Mouse (Mus musculus) right cerebral cortex, postnatal 36 days (tissue): ENCODE data around the gene Pou2f2.
"Not testable (repeated sequence)": the region's sequence is repeated elsewhere in the genome, so short reads cannot be mapped to it uniquely, and the experiment has no call there.

Experiments used
- DNase-seq, 2 experiments: peaks; one replicate each; pipeline ENCODE4 v3.0.0; 2022; ENCODE audit warnings: low spot score in 2 of 2, mixed read lengths in 1 of 2

The Pou2f2 gene

DNA sequence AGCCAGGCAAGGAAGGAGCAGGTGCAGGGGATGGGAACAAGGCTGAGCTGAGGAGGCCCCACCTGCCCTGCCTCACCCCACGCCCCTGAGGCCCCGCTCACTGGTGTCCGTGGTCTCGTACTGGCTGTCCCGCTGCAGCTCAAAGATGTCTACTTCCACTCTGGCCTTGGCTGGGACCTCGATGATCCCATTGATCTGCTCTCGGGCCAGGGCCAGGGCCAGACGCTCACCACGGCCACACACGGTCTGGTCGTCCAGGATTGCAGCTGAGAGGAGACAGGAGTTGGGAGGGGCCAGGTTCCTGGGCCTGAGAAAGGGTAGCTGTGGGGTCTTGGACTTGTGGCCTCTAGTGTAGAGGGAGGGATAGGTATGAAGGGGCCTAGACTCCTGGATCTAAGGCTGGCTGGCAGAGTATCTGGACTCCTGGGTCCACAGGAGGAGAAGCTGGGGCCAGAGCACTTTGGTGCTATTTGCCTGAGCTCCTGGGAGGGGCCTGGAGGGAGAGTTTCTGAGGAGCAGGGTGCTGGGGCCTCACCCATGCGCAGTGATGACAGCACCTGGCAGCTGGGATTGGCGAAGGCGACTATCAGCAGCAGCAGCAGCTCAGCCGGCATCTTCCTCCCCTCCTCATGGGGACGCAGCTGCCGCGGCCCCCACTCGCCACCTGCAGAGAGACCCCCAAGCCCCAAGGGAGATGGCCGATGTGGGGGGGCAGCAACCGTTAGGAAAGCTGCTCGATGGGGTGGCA, 111.4 kb downstream of the Pou2f2 start:
- no peak for DNase-seq

DNA sequence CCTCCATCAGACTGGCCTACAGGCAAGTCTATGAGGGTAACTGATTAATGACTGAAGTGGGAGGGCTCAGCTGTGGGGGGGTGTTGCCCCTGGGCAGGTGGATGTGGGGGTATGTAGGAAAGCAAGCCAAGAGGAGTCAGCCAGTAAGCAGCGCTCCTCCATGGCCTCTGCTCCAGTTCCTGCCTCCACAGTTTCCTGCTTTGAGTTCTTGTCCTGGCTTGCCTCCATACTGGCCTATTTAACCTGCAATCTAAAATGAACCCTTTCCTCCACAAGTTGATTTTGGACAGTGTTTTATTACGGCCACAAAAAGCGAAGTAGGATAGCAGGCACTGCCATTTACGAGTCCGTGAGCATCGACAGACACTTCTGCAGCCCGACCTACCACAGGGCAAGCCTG, 112.2 kb downstream of the Pou2f2 start:
- no peak for DNase-seq

- peak; percentile 65 to 76 for DNase-seq
These were observed 115.6 kb downstream of the Pou2f2 start for GRCm38 (mm10) chr7:25063900-25064299.

- DNase-seq, result no peak
These were observed 116.2 kb downstream of the Pou2f2 start for GRCm38 (mm10) chr7:25063346-25063745.

DNA sequence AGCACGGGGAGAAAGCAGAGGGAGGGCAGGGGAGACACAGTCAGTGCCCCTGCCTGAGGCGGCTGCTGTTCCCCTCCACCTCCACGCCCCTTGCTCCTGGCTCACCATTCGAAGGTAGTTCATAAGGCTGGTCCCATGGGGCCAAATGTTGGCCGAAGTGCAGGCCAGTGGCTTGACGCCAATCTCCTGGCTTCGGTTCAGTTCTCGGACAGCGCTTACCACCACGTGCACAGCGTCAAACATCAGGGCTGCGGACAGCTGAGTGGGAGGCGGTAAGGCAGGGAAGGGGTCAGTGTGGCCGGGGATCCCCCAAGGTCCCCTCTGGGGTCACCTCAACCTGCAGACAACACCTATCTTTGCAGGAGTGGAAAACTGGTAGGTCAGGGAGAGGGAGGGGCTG, 120.7 kb downstream of the Pou2f2 start:
- no peak for DNase-seq

DNA sequence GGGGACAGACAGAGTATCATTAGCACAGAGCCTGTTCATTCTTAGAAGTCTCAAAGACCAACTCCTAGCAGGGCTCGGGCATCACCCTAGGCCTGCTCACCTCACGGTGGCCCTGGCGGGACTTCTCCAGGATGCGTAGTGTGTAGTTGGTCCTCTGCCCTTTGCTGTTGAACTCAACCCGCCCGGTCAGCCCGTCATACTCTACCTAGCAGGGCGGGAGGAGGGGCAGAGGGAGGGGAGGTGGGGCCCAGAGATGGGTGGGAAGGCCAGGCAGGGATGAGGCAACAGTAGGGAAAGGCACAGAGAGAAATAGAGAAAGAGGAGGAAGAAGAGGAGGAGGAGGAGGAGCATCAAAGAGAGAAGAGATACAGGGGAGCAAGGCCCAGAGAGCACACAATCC, 121.1 kb downstream of the Pou2f2 start:
- DNase-seq, result no peak

- no peak for DNase-seq
These were observed 121.6 kb downstream of the Pou2f2 start for GRCm38 (mm10) chr7:25057888-25058287.

GRCm38 (mm10) chr7:25056951-25057350, 122.6 kb downstream of the Pou2f2 start:
- no peak for DNase-seq

DNA sequence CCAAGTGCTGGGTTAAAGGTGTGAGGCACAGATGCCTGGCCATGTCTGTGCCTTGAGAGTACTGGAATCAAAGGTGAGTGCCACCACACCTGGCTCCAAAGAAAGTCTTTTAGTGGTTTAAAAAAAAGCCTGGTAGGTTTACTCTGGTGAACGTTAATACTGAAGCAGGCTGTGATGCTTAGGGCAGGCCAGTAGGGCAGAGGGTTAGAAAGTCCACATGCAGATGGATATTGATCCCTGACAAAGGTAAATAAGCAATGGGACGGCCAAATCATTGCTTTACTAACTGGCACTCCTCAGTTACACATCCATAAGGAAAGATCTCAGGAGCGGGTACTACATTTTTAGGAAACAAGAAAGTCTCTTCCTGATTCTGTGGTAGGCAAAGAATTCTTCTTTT, 126.9 kb downstream of the Pou2f2 start:
- no peak for DNase-seq

DNA sequence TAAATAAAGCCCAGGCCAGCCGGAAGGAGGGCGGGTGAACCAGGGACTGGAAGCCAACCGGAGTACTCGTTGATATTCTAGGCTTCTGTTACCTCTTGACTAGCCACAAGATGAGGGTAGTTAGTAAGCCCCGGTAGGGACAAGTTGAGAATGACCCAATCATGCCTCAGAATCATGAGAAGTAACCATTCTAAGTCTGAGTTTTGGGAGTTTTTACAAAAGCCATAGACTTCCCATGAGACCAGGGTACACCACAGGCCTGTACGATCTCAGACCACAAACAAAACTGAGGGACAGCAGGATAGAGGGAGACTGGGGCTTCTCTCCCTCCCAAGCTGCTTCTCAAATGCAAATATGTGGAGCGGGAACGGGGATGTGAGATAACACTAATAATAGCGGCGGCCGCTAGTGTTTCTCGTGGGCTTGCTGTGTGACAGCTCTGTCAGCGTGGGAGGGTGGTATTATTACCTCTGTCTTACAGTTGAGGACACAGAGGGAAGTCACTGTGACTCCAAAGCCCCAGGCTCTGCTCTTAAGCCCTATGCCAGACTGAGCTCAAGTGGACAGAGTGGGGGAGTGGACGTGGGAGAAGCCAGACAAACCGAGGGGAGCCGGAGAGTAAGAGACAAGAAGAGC, 130.1 kb downstream of the Pou2f2 start:
- peak; percentile 41 to 62 for DNase-seq

DNA sequence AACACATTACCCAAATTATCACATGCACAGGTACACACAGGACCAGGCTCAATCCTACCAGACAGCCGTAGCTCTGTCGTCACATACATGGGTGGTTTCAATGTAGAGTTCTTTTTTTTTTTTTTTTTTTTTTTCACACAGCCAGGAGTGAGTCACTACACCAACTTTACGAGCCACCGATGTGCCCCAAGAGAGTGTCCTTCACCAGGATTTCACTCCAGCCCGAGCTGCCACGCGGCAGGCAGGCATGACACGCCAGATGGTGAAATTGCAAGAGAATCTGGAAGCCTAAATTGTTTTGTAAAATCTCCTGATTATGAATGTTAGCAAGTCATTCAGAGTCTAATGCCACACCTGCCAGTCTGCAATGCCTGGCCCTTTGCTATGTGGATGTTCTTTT, 132.2 kb downstream of the Pou2f2 start:
- peak; percentile 48 to 60 for DNase-seq

- DNase-seq, result not testable (repeated sequence)
These were observed 134.9 kb downstream of the Pou2f2 start for GRCm38 (mm10) chr7:25044599-25044998.

GRCm38 (mm10) chr7:25041921-25042320, 137.6 kb downstream of the Pou2f2 start:
- DNase-seq, result peak; percentile 55 to 78
